Mouse (Mus musculus) brain, embryonic 14.5 days (tissue): ENCODE results near the gene Mrto4.

Experiments
- CTCF ChIP-seq: fragments of 200-500 bp; IDR thresholded peaks from 2 replicates; pipeline ENCODE4 v1.5.1; 2012; ENCODE audit warnings: inconsistent platforms, mild to moderate bottlenecking, moderate library complexity, borderline replicate concordance; ENCODE audit not compliant: insufficient read depth, insufficient read length; ENCODE audit errors: extremely low read depth
- POLR2A ChIP-seq: fragments of 200-500 bp; IDR thresholded peaks from 2 replicates; pipeline ENCODE4 v1.6.1; 2012; ENCODE audit warnings: mild to moderate bottlenecking, inconsistent platforms, borderline replicate concordance; ENCODE audit not compliant: poor library complexity, insufficient read depth, insufficient read length, severe bottlenecking; ENCODE audit errors: extremely low read depth

- TF ChIP-seq POLR2A, result no peak
- TF ChIP-seq CTCF, result no peak
Observed at GRCm38 (mm10) chr4:139310899-139311701, 41.3 kb downstream of the Mrto4 start.
